Mouse (Mus musculus): ENCODE measurements around the gene Cdh4. TPM values are rescaled to one million over a fixed set of nuclear protein-coding genes. Genes with fewer than 3 reads are reported as not detected.

Gene Cdh4
- polyA plus RNA-seq, 1 experiment from 2014 or later: 2.5 TPM

- no peak overlapping the region for H3K9ac ChIP-seq (replicated peaks; ENCODE audit: low read depth, low read length)
- no peak overlapping the region for H3K27ac ChIP-seq (ENCODE audit: low read length)
- H3K4me1 ChIP-seq (ENCODE audit: control insufficient read depth, insufficient read depth, low read length): no peaks in the 10 kb centered on the region
- H3K36me3 ChIP-seq (ENCODE audit: control insufficient read depth, insufficient read depth, low read length): no peaks in the 10 kb centered on the region
- H3K27me3 ChIP-seq (ENCODE audit: control insufficient read depth, insufficient read depth, low read length): no peaks in the 10 kb centered on the region
- no peak overlapping the region for H3K4me3 ChIP-seq (ENCODE audit: low read depth, low read length)
- H3K4me2 ChIP-seq (replicated peaks; ENCODE audit: low read depth, low read length): no peak overlapping the region
- no peaks in the 10 kb centered on the region for H3K9me3 ChIP-seq (ENCODE audit: control insufficient read depth, low read depth, low read length)
- WGBS: 56% methylated on average over 1 of the region's 1 CpGs
- ATAC-seq (ENCODE audit: insufficient number of reproducible peaks, insufficient read depth, low FRiP score, low read depth): no peak
Observed at GRCm38 (mm10) chr2:179794354-179794753, 352.1 kb downstream of the Cdh4 start.

- H3K4me2 ChIP-seq (replicated peaks; ENCODE audit: low read depth, low read length): no peak overlapping the region
- no peaks in the 10 kb centered on the region for H3K27me3 ChIP-seq (ENCODE audit: control insufficient read depth, insufficient read depth, low read length)
- WGBS: 66% methylated on average over 12 of the region's 12 CpGs
- no peak overlapping the region for H3K9ac ChIP-seq (replicated peaks; ENCODE audit: low read depth, low read length)
- no peaks in the 10 kb centered on the region for H3K9me3 ChIP-seq (ENCODE audit: control insufficient read depth, low read depth, low read length)
- H3K4me1 ChIP-seq (ENCODE audit: control insufficient read depth, insufficient read depth, low read length): no peaks in the 10 kb centered on the region
- no peak overlapping the region for H3K27ac ChIP-seq (ENCODE audit: low read length)
- no peak for ATAC-seq (ENCODE audit: insufficient number of reproducible peaks, insufficient read depth, low FRiP score, low read depth)
- H3K4me3 ChIP-seq (ENCODE audit: low read depth, low read length): no peak overlapping the region
- H3K36me3 ChIP-seq (ENCODE audit: control insufficient read depth, insufficient read depth, low read length): no peaks in the 10 kb centered on the region
Observed at GRCm38 (mm10) chr2:179795452-179795851, 353.2 kb downstream of the Cdh4 start.

GRCm38 (mm10) chr2:179799906-179800532, 357.8 kb downstream of the Cdh4 start:
- H3K4me1 ChIP-seq (ENCODE audit: control insufficient read depth, insufficient read depth, low read length): no peaks in the 10 kb centered on the region
- no peak overlapping the region for H3K27ac ChIP-seq (ENCODE audit: low read length)
- 80% methylated on average over 19 of the region's 19 CpGs for WGBS
- no peak overlapping the region for H3K9ac ChIP-seq (replicated peaks; ENCODE audit: low read depth, low read length)
- no peaks in the 10 kb centered on the region for H3K36me3 ChIP-seq (ENCODE audit: control insufficient read depth, insufficient read depth, low read length)
- no peak overlapping the region for H3K4me3 ChIP-seq (ENCODE audit: low read depth, low read length)
- H3K4me2 ChIP-seq (replicated peaks; ENCODE audit: low read depth, low read length): no peak overlapping the region
- ATAC-seq (ENCODE audit: insufficient number of reproducible peaks, insufficient read depth, low FRiP score, low read depth): no peak
- H3K27me3 ChIP-seq (ENCODE audit: control insufficient read depth, insufficient read depth, low read length): no peaks in the 10 kb centered on the region
- H3K9me3 ChIP-seq (ENCODE audit: control insufficient read depth, low read depth, low read length): no peaks in the 10 kb centered on the region

GRCm38 (mm10) chr2:179801042-179801441, 358.8 kb downstream of the Cdh4 start:
- no peak for ATAC-seq (ENCODE audit: insufficient number of reproducible peaks, insufficient read depth, low FRiP score, low read depth)
- H3K9ac ChIP-seq (replicated peaks; ENCODE audit: low read depth, low read length): no peak overlapping the region
- no peaks in the 10 kb centered on the region for H3K36me3 ChIP-seq (ENCODE audit: control insufficient read depth, insufficient read depth, low read length)
- no peak overlapping the region for H3K27ac ChIP-seq (ENCODE audit: low read length)
- H3K27me3 ChIP-seq (ENCODE audit: control insufficient read depth, insufficient read depth, low read length): no peaks in the 10 kb centered on the region
- WGBS: 79% methylated on average over 7 of the region's 7 CpGs
- H3K4me3 ChIP-seq (ENCODE audit: low read depth, low read length): no peak overlapping the region
- no peak overlapping the region for H3K4me2 ChIP-seq (replicated peaks; ENCODE audit: low read depth, low read length)
- H3K4me1 ChIP-seq (ENCODE audit: control insufficient read depth, insufficient read depth, low read length): no peaks in the 10 kb centered on the region
- H3K9me3 ChIP-seq (ENCODE audit: control insufficient read depth, low read depth, low read length): no peaks in the 10 kb centered on the region

- WGBS: 86% methylated on average over 1 of the region's 1 CpGs
- Histone ChIP-seq H3K36me3 (ENCODE audit: control insufficient read depth, insufficient read depth, low read length) (no peaks in the 10 kb centered on the region), H3K9me3 (ENCODE audit: control insufficient read depth, low read depth, low read length) (no peaks in the 10 kb centered on the region), H3K4me2 (replicated peaks; ENCODE audit: low read depth, low read length) (no peak overlapping the region), H3K9ac (replicated peaks; ENCODE audit: low read depth, low read length) (no peak overlapping the region), H3K27ac (ENCODE audit: low read length) (no peak overlapping the region), H3K4me1 (ENCODE audit: control insufficient read depth, insufficient read depth, low read length) (no peaks in the 10 kb centered on the region), H3K4me3 (ENCODE audit: low read depth, low read length) (no peak overlapping the region), H3K27me3 (ENCODE audit: control insufficient read depth, insufficient read depth, low read length) (no peaks in the 10 kb centered on the region)
- ATAC-seq (ENCODE audit: insufficient number of reproducible peaks, insufficient read depth, low FRiP score, low read depth): no peak
Observed at GRCm38 (mm10) chr2:179802411-179802810, 360.2 kb downstream of the Cdh4 start.

- no peak overlapping the region for H3K4me3 ChIP-seq (ENCODE audit: low read depth, low read length)
- H3K9me3 ChIP-seq (ENCODE audit: control insufficient read depth, low read depth, low read length): no peaks in the 10 kb centered on the region
- H3K9ac ChIP-seq (replicated peaks; ENCODE audit: low read depth, low read length): no peak overlapping the region
- H3K27ac ChIP-seq (ENCODE audit: low read length): no peak overlapping the region
- no peaks in the 10 kb centered on the region for H3K4me1 ChIP-seq (ENCODE audit: control insufficient read depth, insufficient read depth, low read length)
- WGBS: 84% methylated on average over 5 of the region's 5 CpGs
- no peaks in the 10 kb centered on the region for H3K36me3 ChIP-seq (ENCODE audit: control insufficient read depth, insufficient read depth, low read length)
- H3K27me3 ChIP-seq (ENCODE audit: control insufficient read depth, insufficient read depth, low read length): no peaks in the 10 kb centered on the region
- H3K4me2 ChIP-seq (replicated peaks; ENCODE audit: low read depth, low read length): no peak overlapping the region
- ATAC-seq (ENCODE audit: insufficient number of reproducible peaks, insufficient read depth, low FRiP score, low read depth): no peak
Observed at GRCm38 (mm10) chr2:179811086-179811485, 368.9 kb downstream of the Cdh4 start.

GRCm38 (mm10) chr2:179813035-179813827, 371.0 kb downstream of the Cdh4 start:
- Histone ChIP-seq H3K27ac (ENCODE audit: low read length) (no peak overlapping the region), H3K27me3 (ENCODE audit: control insufficient read depth, insufficient read depth, low read length) (no peaks in the 10 kb centered on the region), H3K4me2 (replicated peaks; ENCODE audit: low read depth, low read length) (no peak overlapping the region), H3K9ac (replicated peaks; ENCODE audit: low read depth, low read length) (no peak overlapping the region), H3K36me3 (ENCODE audit: control insufficient read depth, insufficient read depth, low read length) (no peaks in the 10 kb centered on the region), H3K4me1 (ENCODE audit: control insufficient read depth, insufficient read depth, low read length) (no peaks in the 10 kb centered on the region), H3K9me3 (ENCODE audit: control insufficient read depth, low read depth, low read length) (no peaks in the 10 kb centered on the region), H3K4me3 (ENCODE audit: low read depth, low read length) (no peak overlapping the region)
- no peak for ATAC-seq (ENCODE audit: insufficient number of reproducible peaks, insufficient read depth, low FRiP score, low read depth)
- WGBS: 63% methylated on average over 11 of the region's 11 CpGs

GRCm38 (mm10) chr2:179824776-179825326, 382.6 kb downstream of the Cdh4 start:
- WGBS: 30% methylated on average over 18 of the region's 18 CpGs
- no peak overlapping the region for H3K4me2 ChIP-seq (replicated peaks; ENCODE audit: low read depth, low read length)
- ATAC-seq (ENCODE audit: insufficient number of reproducible peaks, insufficient read depth, low FRiP score, low read depth): no peak
- no peaks in the 10 kb centered on the region for H3K9me3 ChIP-seq (ENCODE audit: control insufficient read depth, low read depth, low read length)
- no peaks in the 10 kb centered on the region for H3K36me3 ChIP-seq (ENCODE audit: control insufficient read depth, insufficient read depth, low read length)
- no peak overlapping the region for H3K4me3 ChIP-seq (ENCODE audit: low read depth, low read length)
- H3K27me3 ChIP-seq (ENCODE audit: control insufficient read depth, insufficient read depth, low read length): no peaks in the 10 kb centered on the region
- H3K27ac ChIP-seq (ENCODE audit: low read length): no peak overlapping the region
- H3K4me1 ChIP-seq (ENCODE audit: control insufficient read depth, insufficient read depth, low read length): no peaks in the 10 kb centered on the region
- H3K9ac ChIP-seq (replicated peaks; ENCODE audit: low read depth, low read length): no peak overlapping the region

All from stomach, embryonic 14.5 days (tissue).